Mouse (Mus musculus) megakaryocyte, embryonic 14.5 days (primary cell): Measurements from ENCODE around the gene Dcdc2a.

Experiments
- FLI1 ChIP-seq: IDR thresholded peaks from 2 replicates; pipeline ENCODE4 v1.6.1; 2012; ENCODE audit warnings: low read length, inconsistent platforms, mixed read lengths
- GATA1 ChIP-seq: IDR thresholded peaks from 3 replicates; pipeline ENCODE4 v1.6.1; 2012; ENCODE audit warnings: mixed read lengths, low read length, inconsistent platforms, borderline replicate concordance

DNA sequence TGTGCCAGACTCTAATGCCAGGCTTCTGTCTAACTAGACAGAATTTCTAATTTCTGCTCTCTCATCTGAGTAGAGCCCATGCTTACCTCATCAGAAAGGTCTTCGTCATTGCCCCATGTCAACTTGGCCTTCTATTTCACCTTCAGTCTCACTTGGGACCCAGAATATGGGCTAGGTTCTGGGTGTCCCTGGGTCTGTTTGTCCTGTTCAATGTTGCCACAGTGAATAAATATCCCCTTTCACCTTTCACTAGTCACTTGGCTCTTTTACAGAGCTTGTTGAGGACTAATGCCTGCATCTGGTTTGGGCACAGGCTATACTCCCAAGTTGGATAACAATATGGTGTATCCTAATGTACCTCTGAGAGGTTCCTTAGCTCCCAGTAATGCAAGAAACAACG, 16.3 kb upstream of the Dcdc2a start:
- TF ChIP-seq FLI1 (no peak), GATA1 (no peak)
